Mouse (Mus musculus) skeletal muscle tissue, adult 2 months (tissue): ENCODE results near the gene Afap1.
A peak's percentile ranks its signal among the peaks of the same experiment; 100 is the strongest.

Experiments
- DNase-seq: peaks from one replicate; pipeline ENCODE4 v3.0.0-alpha.2; 2012; ENCODE audit warnings: low read depth, low spot score

The Afap1 gene

GRCm38 (mm10) chr5:35973800-35974199 is 80.7 kb downstream of the Afap1 start:
- peak; percentile 86 for DNase-seq

- DNase-seq = no peak
Observed at GRCm38 (mm10) chr5:35974265-35974664, 81.1 kb downstream of the Afap1 start.

GRCm38 (mm10) chr5:35975681-35976080 is 82.6 kb downstream of the Afap1 start:
- DNase-seq = peak; percentile 64

- DNase-seq = no peak
Observed at GRCm38 (mm10) chr5:35980542-35980941, 87.4 kb downstream of the Afap1 start.

- DNase-seq = no peak
Observed at GRCm38 (mm10) chr5:35981341-35981740, 88.2 kb downstream of the Afap1 start.

GRCm38 (mm10) chr5:35981976-35982375 is 88.9 kb downstream of the Afap1 start:
- DNase-seq = peak; percentile 46

- DNase-seq = no peak
Observed at GRCm38 (mm10) chr5:35985611-35986010, 92.5 kb downstream of the Afap1 start.

GRCm38 (mm10) chr5:35988085-35988484 is 95.0 kb downstream of the Afap1 start:
- DNase-seq = no peak

GRCm38 (mm10) chr5:35989506-35989905 is 96.4 kb downstream of the Afap1 start:
- no peak for DNase-seq

- DNase-seq = no peak
Observed at GRCm38 (mm10) chr5:35989986-35990735, 97.0 kb downstream of the Afap1 start.

GRCm38 (mm10) chr5:36003797-36004196 is 110.7 kb downstream of the Afap1 start:
- DNase-seq = no peak

- DNase-seq = no peak
Observed at GRCm38 (mm10) chr5:36006106-36006505, 113.0 kb downstream of the Afap1 start.

GRCm38 (mm10) chr5:36006586-36006985 is 113.5 kb downstream of the Afap1 start:
- no peak for DNase-seq

GRCm38 (mm10) chr5:36007649-36008048 is 114.5 kb downstream of the Afap1 start:
- DNase-seq = no peak

GRCm38 (mm10) chr5:36009405-36009804 is 116.3 kb downstream of the Afap1 start:
- no peak for DNase-seq

GRCm38 (mm10) chr5:36018366-36018765 is 125.2 kb downstream of the Afap1 start:
- no peak for DNase-seq

GRCm38 (mm10) chr5:36021091-36021490 is 128.0 kb downstream of the Afap1 start:
- no peak for DNase-seq

GRCm38 (mm10) chr5:36022361-36022760 is 129.2 kb downstream of the Afap1 start:
- DNase-seq = no peak

- no peak for DNase-seq
Observed at GRCm38 (mm10) chr5:36024003-36024685, 131.0 kb downstream of the Afap1 start.

GRCm38 (mm10) chr5:36025076-36025475 is 132.0 kb downstream of the Afap1 start:
- no peak for DNase-seq

GRCm38 (mm10) chr5:36033531-36034426 is 140.7 kb downstream of the Afap1 start:
- peak; percentile 55 for DNase-seq

GRCm38 (mm10) chr5:36039596-36039995 is 146.5 kb downstream of the Afap1 start:
- no peak for DNase-seq
